ENCODE assay signal across 8 mouse cellular contexts in genomic region chr5:15935234-15935728, GRCm38 (mm10). TPM values are rescaled to one million over a fixed set of nuclear protein-coding genes. Genes with fewer than 3 reads are reported as not detected.
DNase-seq lines count a peak whose midpoint lies in the region; ATAC-seq lines count a peak whose summit lies in the region.

No protein-coding gene starts in this region.

- peak overlapping the region; percentile 89 for H3K27ac ChIP-seq in embryonic facial prominence, embryonic 14.5 days (replicated peaks; ENCODE audit: low read depth, low read length)
- peak overlapping the region; percentile 88 to 96 for H3K27ac ChIP-seq in heart, embryonic 14.5 days (replicated peaks in 1 of 2; ENCODE audit: control insufficient read depth in 1 of 2, insufficient read depth in 1 of 2, low read depth in 2 of 2, low read length in 2 of 2)
- peak overlapping the region; percentile 96 for H3K27ac ChIP-seq in midbrain, embryonic 16.5 days (ENCODE audit: low read length)

- peak; percentile 29 for DNase-seq in right cerebral cortex, adult 18-20 months
- no peak for DNase-seq in right cerebral cortex, postnatal 36 days (ENCODE audit: low spot score in 2 of 2)
- DNase-seq in embryonic facial prominence, embryonic 14.5 days (ENCODE audit: low spot score): peak; percentile 41
- DNase-seq in left cerebral cortex, postnatal 4 days: peak; percentile 48
- no peak for DNase-seq in MN1 (ENCODE audit: low spot score)

- ATAC-seq in embryonic facial prominence, embryonic 14.5 days (ENCODE audit: low read depth): 0 out of 2 replicates have a peak, but pooled peaks have one; percentile 7
- no peak; the same call in 1 of the 2 replicates for ATAC-seq in heart, embryonic 14.5 days (ENCODE audit: insufficient number of reproducible peaks, insufficient read depth, low FRiP score, low read depth)
- ATAC-seq in midbrain, embryonic 16.5 days: peak; percentile 25
- ATAC-seq in CD4-positive, CD25-positive, alpha-beta regulatory T cell, adult 4 months: no peak

- peak overlapping the region; percentile 71 for H3K4me3 ChIP-seq in embryonic facial prominence, embryonic 14.5 days (ENCODE audit: low read depth, low read length)
- peak overlapping the region; percentile 83 to 84 for H3K4me3 ChIP-seq in heart, embryonic 14.5 days (ENCODE audit: control insufficient read depth in 1 of 2, insufficient read depth in 1 of 2, low read depth in 1 of 2, low read length in 2 of 2)
- H3K4me3 ChIP-seq in midbrain, embryonic 16.5 days (ENCODE audit: low read depth, low read length): peak overlapping the region; percentile 59

- H3K4me1 ChIP-seq in embryonic facial prominence, embryonic 14.5 days (ENCODE audit: control insufficient read depth, insufficient read depth, low read length): peaks cover 7% of the 10 kb centered on the region; the same call in 1 of the 2 replicates
- H3K4me1 ChIP-seq in heart, embryonic 14.5 days (ENCODE audit: control insufficient read depth in 2 of 2, insufficient read depth in 2 of 2, low read length in 2 of 2): peaks cover 0 to 6% of the 10 kb centered on the region in 2 experiments; a peak in 3 of 4 replicates
- peaks cover 4% of the 10 kb centered on the region for H3K4me1 ChIP-seq in midbrain, embryonic 16.5 days (ENCODE audit: control insufficient read depth, insufficient read depth, low read length)

- H3K9ac ChIP-seq in embryonic facial prominence, embryonic 14.5 days (ENCODE audit: low read depth, low read length): peak overlapping the region; percentile 88
- H3K9ac ChIP-seq in heart, embryonic 14.5 days (ENCODE audit: low read length): peak overlapping the region; percentile 92
- peak overlapping the region; percentile 92 for H3K9ac ChIP-seq in midbrain, embryonic 16.5 days (ENCODE audit: low read depth, low read length)

- intact Hi-C loops in left cerebral cortex, postnatal 4 days (cut with DNase I): loop anchor here (5.0 to 10.0 kb wide), 4 partner anchors 100 to 357 kb away; no protein-coding TSS in a partner anchor

- no peaks in the 10 kb centered on the region for H3K9me3 ChIP-seq in embryonic facial prominence, embryonic 14.5 days (ENCODE audit: control insufficient read depth, low read length)
- no peaks in the 10 kb centered on the region for H3K9me3 ChIP-seq in heart, embryonic 14.5 days (ENCODE audit: control insufficient read depth, low read length)
- no peaks in the 10 kb centered on the region for H3K9me3 ChIP-seq in midbrain, embryonic 16.5 days (replicated peaks; ENCODE audit: control insufficient read depth, low read length, poor library complexity, severe bottlenecking)

- WGBS in embryonic facial prominence, embryonic 14.5 days: 0% methylated on average over 25 of the region's 27 CpGs
- WGBS in heart, embryonic 14.5 days: under 1% methylated on average over 27 of the region's 27 CpGs
- under 1% methylated on average over 27 of the region's 27 CpGs for WGBS in midbrain, embryonic 16.5 days

- no peaks in the 10 kb centered on the region for H3K36me3 ChIP-seq in embryonic facial prominence, embryonic 14.5 days (ENCODE audit: control insufficient read depth, insufficient read depth, low read length)
- no peaks in the 10 kb centered on the region for H3K36me3 ChIP-seq in heart, embryonic 14.5 days (ENCODE audit: control insufficient read depth, insufficient read depth, low read length)
- no peaks in the 10 kb centered on the region for H3K36me3 ChIP-seq in midbrain, embryonic 16.5 days (ENCODE audit: control insufficient read depth, insufficient read depth, low read length)

- H3K4me2 ChIP-seq in embryonic facial prominence, embryonic 14.5 days (ENCODE audit: low read depth, low read length): peak overlapping the region; percentile 88
- H3K4me2 ChIP-seq in heart, embryonic 14.5 days (ENCODE audit: low read length): peak overlapping the region; percentile 84
- peak overlapping the region; percentile 69 for H3K4me2 ChIP-seq in midbrain, embryonic 16.5 days (ENCODE audit: low read length)

- H3K27me3 ChIP-seq in embryonic facial prominence, embryonic 14.5 days (replicated peaks; ENCODE audit: control insufficient read depth, insufficient read depth, low read length): peaks cover 12% of the 10 kb centered on the region
- no peaks in the 10 kb centered on the region for H3K27me3 ChIP-seq in heart, embryonic 14.5 days (ENCODE audit: control insufficient read depth, insufficient read depth, low read length)
- H3K27me3 ChIP-seq in midbrain, embryonic 16.5 days (ENCODE audit: control insufficient read depth, insufficient read depth, low read depth, low read length): peaks cover 5% of the 10 kb centered on the region

RNA-seq across cellular contexts. Expression of gene Cacna2d1, which starts 0.8 kb away (rescaled TPM):
- polyA plus RNA-seq in embryonic facial prominence, embryonic 14.5 days (2014; fragmentation: Nextera tagmentation; extraction: Ambion mirVana): 33.0 and 34.0 TPM in 2 replicates
- 24.9 and 27.0 TPM in 2 replicates for polyA plus RNA-seq in heart, embryonic 14.5 days (2014; fragmentation: Nextera tagmentation; extraction: Ambion mirVana)
- 100 to 1,000 TPM; 135 to 138 TPM for total RNA-seq in left cerebral cortex, postnatal 4 days (2021)
- polyA plus RNA-seq in midbrain, embryonic 16.5 days (2015; fragmentation: Nextera tagmentation; extraction: Ambion mirVana): 36.4 and 36.9 TPM in 2 replicates
- not detected for polyA plus RNA-seq in CD4-positive, CD25-positive, alpha-beta regulatory T cell, adult 4 months (2017; shearing (Covaris generic))

Comparison
In these comparisons a context has a peak if more than half of its experiments do, and no peak if none do; other contexts are left out.
1. DNase-seq: peak in right cerebral cortex, adult 18-20 months (single experiment), embryonic facial prominence, embryonic 14.5 days (single experiment) and left cerebral cortex, postnatal 4 days (single experiment); none in right cerebral cortex, postnatal 36 days (0 of 2) and MN1 (single experiment).
2. ATAC-seq: peak in embryonic facial prominence, embryonic 14.5 days (single experiment) and midbrain, embryonic 16.5 days (single experiment); none in heart, embryonic 14.5 days (single experiment) and CD4-positive, CD25-positive, alpha-beta regulatory T cell, adult 4 months (single experiment).
3. RNA of gene Cacna2d1, which starts 0.8 kb away (polyA plus RNA-seq): 36.4 to 36.9 TPM in midbrain, embryonic 16.5 days, 33.0 to 34.0 TPM in embryonic facial prominence, embryonic 14.5 days and 24.9 to 27.0 TPM in heart, embryonic 14.5 days; not detected in CD4-positive, CD25-positive, alpha-beta regulatory T cell, adult 4 months; every median in the first group is over 10 times any median in the second.
4. Peak in every context shown above with its lines, with median percentiles within 50 percentile points of each other: H3K27ac ChIP-seq, H3K4me2 ChIP-seq, H3K4me3 ChIP-seq and H3K9ac ChIP-seq.